Mouse (Mus musculus) c-Kit-negative CD71-positive TER-119-positive erythroid progenitor cells, embryonic 14.5 days (primary cell): ENCODE measurements around the gene Samd4b.

Experiments
- DNase-seq: peaks from one replicate; pipeline ENCODE4 v3.0.0-alpha.2; 2013; ENCODE audit warnings: low read depth, low spot score

Gene Samd4b

DNA sequence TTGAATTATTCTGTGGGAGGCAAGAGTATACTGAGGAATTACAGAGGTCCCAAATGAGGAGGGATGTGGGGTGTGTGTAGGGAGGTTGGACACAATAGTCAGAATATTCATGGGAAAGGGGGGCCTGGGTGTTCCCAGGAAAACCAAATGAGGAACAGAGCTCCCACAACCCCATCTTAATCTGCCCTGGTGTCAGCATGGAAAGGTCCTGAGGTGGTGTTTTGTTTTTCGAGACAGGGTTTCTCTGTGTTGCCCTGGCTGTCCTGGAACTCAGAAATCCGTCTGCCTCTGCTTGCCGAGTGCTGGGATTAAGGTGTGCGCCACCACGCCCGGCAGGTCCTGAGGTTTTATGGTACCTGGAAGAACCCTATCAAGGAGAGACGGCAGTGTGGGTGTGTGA lies 239.5 kb downstream of the Samd4b start:
- no peak for DNase-seq

DNA sequence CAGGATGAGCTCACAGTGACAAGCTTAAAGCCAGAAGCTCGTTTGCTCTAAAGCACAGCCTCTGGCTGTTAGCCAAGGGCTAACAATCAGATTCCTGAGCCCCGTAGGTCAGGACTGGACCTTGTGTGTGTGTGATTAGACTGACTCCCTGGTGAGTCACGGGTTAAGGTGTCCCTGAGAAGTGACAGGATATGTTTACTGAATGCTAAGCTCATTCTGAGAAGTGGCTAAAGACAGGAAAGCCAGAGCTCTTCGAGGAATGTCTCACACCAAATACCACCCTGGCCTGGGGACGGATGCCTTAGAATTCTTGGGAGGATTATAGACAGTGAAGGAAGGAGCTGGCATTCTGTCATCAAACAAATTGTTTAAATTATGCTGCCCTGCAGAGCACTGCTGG lies 240.0 kb downstream of the Samd4b start:
- DNase-seq: no peak

DNA sequence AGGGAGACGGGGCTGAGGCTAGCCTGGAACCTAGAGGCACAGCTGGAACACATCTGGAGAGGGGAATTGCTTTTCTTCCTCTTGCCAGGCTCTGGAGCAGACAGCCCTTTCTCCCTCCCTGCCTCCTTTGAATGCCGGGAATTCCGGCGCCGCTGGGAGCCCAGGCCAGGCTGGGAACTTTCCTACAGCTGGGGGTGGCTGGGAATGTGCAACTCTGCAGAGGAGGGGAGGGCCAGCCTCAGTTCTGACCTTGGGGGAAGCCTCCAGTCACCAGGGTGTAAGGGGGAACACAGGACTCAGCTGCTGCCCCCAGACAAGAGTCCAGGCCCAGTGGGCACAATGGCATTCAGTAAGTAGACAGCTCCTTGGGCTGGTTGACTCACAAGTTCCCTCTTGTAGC lies 241.0 kb downstream of the Samd4b start:
- no peak for DNase-seq

DNA sequence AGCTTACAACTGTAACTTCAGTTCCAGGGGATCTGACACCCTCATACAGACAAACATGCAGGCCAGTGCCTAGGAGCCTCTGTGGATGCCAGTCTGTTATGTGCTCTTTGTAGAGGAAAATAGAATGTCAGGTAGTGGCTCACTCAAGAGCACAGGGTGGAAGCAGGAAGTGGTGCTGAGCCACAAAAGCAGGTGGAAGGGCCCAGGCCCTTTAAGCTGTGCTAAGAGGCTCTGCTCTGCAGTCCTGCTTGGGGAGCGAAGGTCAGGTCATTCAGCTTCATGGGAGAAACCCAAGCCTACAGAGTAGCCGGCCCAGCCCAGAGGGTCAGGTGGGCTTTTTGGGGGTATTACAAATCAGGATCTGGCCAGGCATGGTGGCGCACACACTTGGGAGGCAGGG lies 242.7 kb downstream of the Samd4b start:
- DNase-seq: no peak

DNA sequence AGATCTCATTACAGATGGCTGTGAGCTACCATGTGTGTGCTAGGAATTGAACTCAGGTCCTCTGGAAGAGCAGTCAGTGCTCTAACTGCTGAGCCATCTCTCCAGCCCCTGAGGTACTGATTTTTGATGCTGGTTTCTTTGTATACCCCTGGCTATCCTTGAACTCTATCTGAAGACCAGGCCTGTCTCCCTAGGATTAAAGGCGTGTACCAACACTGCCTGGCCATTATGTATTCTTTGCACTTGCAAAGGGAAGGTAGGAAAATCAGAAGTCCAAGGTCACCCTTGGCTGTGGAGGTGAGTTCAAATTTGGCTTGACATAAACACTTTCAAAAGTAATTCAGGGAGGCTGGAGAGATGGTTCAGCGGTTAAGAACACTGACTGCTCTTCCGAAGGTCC lies 243.3 kb downstream of the Samd4b start:
- DNase-seq: no peak

DNA sequence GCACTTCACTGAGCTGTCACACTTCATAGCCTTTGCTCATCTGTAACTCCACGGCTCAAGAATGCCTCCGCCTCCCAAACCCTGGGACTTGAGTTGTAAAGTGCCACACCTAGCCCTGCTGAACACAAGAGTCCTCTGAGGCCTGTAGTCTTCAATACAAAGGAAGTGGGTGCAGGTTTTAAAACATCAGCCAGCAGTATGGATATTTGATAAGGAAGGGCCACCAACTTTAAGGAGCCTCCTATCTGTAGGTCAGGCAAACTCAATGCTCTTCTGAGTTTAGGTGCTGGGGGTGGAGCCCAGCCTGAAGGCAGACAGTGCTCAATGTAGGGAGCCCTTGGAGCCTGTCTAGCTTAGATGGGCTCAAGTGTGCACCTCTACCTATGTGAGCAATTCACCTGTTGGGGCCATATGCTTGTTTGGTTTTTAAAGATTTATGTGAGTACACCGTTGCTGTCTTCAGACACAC lies 243.8 kb downstream of the Samd4b start:
- DNase-seq: no peak

DNA sequence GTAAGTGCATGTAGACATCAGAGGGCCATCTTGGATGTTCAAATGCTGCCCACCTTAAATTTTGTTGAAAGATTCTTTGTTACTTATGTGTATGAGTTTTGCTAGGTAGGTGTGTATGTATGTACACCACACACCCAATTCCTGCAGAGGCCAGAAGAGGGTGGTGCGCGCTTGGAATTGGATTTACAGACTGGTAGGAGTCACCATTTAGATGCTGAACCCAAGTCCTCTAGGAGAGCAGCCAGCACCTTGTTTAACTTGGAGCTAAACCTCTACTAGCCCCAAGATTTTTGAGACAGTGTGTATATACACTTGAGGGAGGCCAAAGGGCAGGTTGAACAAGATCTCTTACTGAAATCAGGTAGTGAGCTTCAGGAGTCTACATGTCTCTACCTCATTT lies 244.7 kb downstream of the Samd4b start:
- DNase-seq: no peak

DNA sequence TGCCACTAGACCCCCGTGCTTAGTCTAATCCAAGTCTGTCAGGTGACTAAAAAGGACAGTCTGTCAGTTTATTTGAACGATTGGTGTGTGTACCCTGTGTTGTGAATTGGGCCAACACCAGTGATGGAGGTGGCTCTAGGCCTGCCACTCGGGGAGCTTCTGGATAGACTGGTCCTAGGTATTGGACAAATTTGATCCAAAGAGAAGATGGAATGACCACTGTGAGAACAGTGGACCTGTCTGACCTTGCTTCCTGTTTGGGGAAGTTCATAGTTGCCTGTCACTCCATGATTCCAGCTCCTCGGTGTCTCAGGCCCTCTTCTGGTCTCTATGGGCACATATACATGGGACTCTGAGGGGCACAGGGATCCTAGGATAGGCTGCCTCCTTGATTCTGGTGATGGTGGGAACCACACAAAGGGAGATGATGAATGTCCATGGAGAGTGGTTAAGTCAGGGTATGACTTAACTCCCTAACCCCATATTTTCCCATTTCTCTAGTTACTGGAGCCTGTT lies 246.2 kb downstream of the Samd4b start:
- no peak for DNase-seq

DNA sequence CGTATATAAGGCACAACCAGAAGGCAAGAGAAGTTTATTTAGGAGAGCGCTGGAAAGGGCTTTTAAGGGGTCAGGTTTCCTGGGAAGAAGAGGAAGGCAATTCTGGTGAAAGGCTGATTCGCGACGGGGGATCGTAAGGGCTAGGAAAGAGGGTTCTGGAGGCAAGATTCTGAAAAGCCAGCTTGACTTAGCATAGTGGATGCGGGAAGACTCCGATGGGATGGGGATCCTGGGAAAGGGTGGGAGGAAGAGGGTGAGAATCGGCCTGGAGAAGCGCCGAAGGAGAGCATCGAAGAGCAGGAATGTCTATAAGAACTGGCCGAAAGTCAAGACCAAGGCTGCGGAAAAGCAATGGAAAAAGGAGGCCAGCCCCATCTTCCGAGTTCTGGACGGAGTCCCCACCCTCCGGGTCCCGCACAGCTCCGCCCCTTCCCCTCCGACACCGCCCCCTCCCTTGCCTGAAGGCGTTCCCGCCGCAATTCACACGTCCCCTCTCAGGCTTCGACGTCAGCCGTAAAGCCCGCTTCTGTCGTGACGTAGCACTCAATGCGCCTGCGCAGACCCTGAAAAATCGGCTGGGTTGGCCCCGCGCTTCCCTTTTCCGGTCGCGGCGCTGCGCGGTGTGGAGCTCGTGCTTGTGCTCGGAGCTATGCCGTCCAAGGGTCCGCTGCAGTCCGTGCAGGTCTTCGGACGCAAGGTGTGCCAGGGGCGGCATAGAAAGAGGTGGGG lies 247.6 kb downstream of the Samd4b start, which contains the start of gene Rps16:
Gene Rps16 (plus strand): TSS at position 498 of the 729 bp plus-strand sequence.
- peak; percentile 95 for DNase-seq
